Mouse (Mus musculus): Measurements from ENCODE around the gene Rwdd4a. TPM values are rescaled to one million over a fixed set of nuclear protein-coding genes. Genes with fewer than 3 reads are reported as not detected.
A peak's percentile ranks its signal among the peaks of the same experiment; 100 is the strongest.

Gene Rwdd4a
- polyA plus RNA-seq (2014; fragmentation: Nextera tagmentation; extraction: Ambion mirVana): 37.9 and 42.6 TPM in 2 replicates

GRCm38 (mm10) chr8:47533344-47534125 is at the start of gene Rwdd4a, which contains the start of gene Trappc11:
Gene Rwdd4a, plus strand, starts transcription at chr8:47533664.
Gene Trappc11, minus strand, starts transcription at chr8:47533470.
- Histone ChIP-seq H3K9ac (ENCODE audit: low read depth, low read length) (peak within 1 kb of the TSS; percentile 93), H3K27me3 (ENCODE audit: control insufficient read depth, insufficient read depth, low read length) (no peaks in the 10 kb centered on the region), H3K36me3 (ENCODE audit: control insufficient read depth, insufficient read depth, low read length) (peaks cover 2% of the 10 kb centered on the region; the same call in 1 of the 2 replicates), H3K4me2 (peak within 1 kb of the TSS; percentile 86), H3K4me3 (ENCODE audit: low read depth, low read length) (peak within 1 kb of the TSS; percentile 88), H3K27ac (ENCODE audit: low read depth, low read length) (peak within 1 kb of the TSS; percentile 71), H3K4me1 (ENCODE audit: control insufficient read depth, insufficient read depth, low read length) (peaks cover 13% of the 10 kb centered on the region), H3K9me3 (replicated peaks; ENCODE audit: control insufficient read depth, low read length) (no peaks in the 10 kb centered on the region)
- under 1% methylated on average over 65 of the region's 65 CpGs for WGBS (ENCODE audit: insufficient replicate concordance)
- ATAC-seq (replicated peaks; ENCODE audit: insufficient number of reproducible peaks, low FRiP score, low TSS enrichment): peak; percentile 99

GRCm38 (mm10) chr8:47487231-47487630 is 46.2 kb upstream of the Rwdd4a start:
- H3K9ac ChIP-seq (ENCODE audit: low read depth, low read length): no peak overlapping the region
- no peak overlapping the region for H3K4me3 ChIP-seq (ENCODE audit: low read depth, low read length)
- no peak overlapping the region for H3K4me2 ChIP-seq
- no peak overlapping the region for H3K27ac ChIP-seq (ENCODE audit: low read depth, low read length)
- no peaks in the 10 kb centered on the region for H3K4me1 ChIP-seq (ENCODE audit: control insufficient read depth, insufficient read depth, low read length)
- 91% methylated on average over 3 of the region's 3 CpGs for WGBS (ENCODE audit: insufficient replicate concordance)
- peaks cover 22% of the 10 kb centered on the region for H3K36me3 ChIP-seq (ENCODE audit: control insufficient read depth, insufficient read depth, low read length)
- ATAC-seq (replicated peaks; ENCODE audit: insufficient number of reproducible peaks, low FRiP score, low TSS enrichment): no peak
- H3K27me3 ChIP-seq (ENCODE audit: control insufficient read depth, insufficient read depth, low read length): no peaks in the 10 kb centered on the region
- peaks cover 5% of the 10 kb centered on the region; the same call in 1 of the 2 replicates for H3K9me3 ChIP-seq (replicated peaks; ENCODE audit: control insufficient read depth, low read length)

GRCm38 (mm10) chr8:47493106-47493505 is 40.4 kb upstream of the Rwdd4a start:
- Histone ChIP-seq H3K4me1 (ENCODE audit: control insufficient read depth, insufficient read depth, low read length) (no peaks in the 10 kb centered on the region), H3K27ac (ENCODE audit: low read depth, low read length) (no peak overlapping the region), H3K4me3 (ENCODE audit: low read depth, low read length) (no peak overlapping the region), H3K36me3 (ENCODE audit: control insufficient read depth, insufficient read depth, low read length) (peaks cover 25% of the 10 kb centered on the region), H3K4me2 (no peak overlapping the region), H3K9ac (ENCODE audit: low read depth, low read length) (no peak overlapping the region), H3K27me3 (ENCODE audit: control insufficient read depth, insufficient read depth, low read length) (no peaks in the 10 kb centered on the region), H3K9me3 (replicated peaks; ENCODE audit: control insufficient read depth, low read length) (no peaks in the 10 kb centered on the region)
- WGBS (ENCODE audit: insufficient replicate concordance): 91% methylated on average over 12 of the region's 12 CpGs
- no peak for ATAC-seq (replicated peaks; ENCODE audit: insufficient number of reproducible peaks, low FRiP score, low TSS enrichment)

GRCm38 (mm10) chr8:47494602-47495153 is 38.8 kb upstream of the Rwdd4a start:
- Histone ChIP-seq H3K27ac (ENCODE audit: low read depth, low read length) (no peak overlapping the region), H3K9me3 (replicated peaks; ENCODE audit: control insufficient read depth, low read length) (no peaks in the 10 kb centered on the region), H3K4me1 (ENCODE audit: control insufficient read depth, insufficient read depth, low read length) (no peaks in the 10 kb centered on the region), H3K9ac (ENCODE audit: low read depth, low read length) (no peak overlapping the region), H3K4me3 (ENCODE audit: low read depth, low read length) (no peak overlapping the region), H3K36me3 (ENCODE audit: control insufficient read depth, insufficient read depth, low read length) (peaks cover 22% of the 10 kb centered on the region), H3K27me3 (ENCODE audit: control insufficient read depth, insufficient read depth, low read length) (no peaks in the 10 kb centered on the region), H3K4me2 (no peak overlapping the region)
- ATAC-seq (replicated peaks; ENCODE audit: insufficient number of reproducible peaks, low FRiP score, low TSS enrichment): no peak
- WGBS (ENCODE audit: insufficient replicate concordance): 87% methylated on average over 12 of the region's 12 CpGs

GRCm38 (mm10) chr8:47495428-47495827 is 38.0 kb upstream of the Rwdd4a start:
- 66% methylated on average over 6 of the region's 6 CpGs for WGBS (ENCODE audit: insufficient replicate concordance)
- Histone ChIP-seq H3K27ac (ENCODE audit: low read depth, low read length) (no peak overlapping the region), H3K9ac (ENCODE audit: low read depth, low read length) (no peak overlapping the region), H3K27me3 (ENCODE audit: control insufficient read depth, insufficient read depth, low read length) (no peaks in the 10 kb centered on the region), H3K9me3 (replicated peaks; ENCODE audit: control insufficient read depth, low read length) (no peaks in the 10 kb centered on the region), H3K36me3 (ENCODE audit: control insufficient read depth, insufficient read depth, low read length) (peaks cover 22% of the 10 kb centered on the region), H3K4me2 (no peak overlapping the region), H3K4me3 (ENCODE audit: low read depth, low read length) (no peak overlapping the region), H3K4me1 (ENCODE audit: control insufficient read depth, insufficient read depth, low read length) (no peaks in the 10 kb centered on the region)
- no peak for ATAC-seq (replicated peaks; ENCODE audit: insufficient number of reproducible peaks, low FRiP score, low TSS enrichment)

GRCm38 (mm10) chr8:47501994-47502393 is 31.5 kb upstream of the Rwdd4a start:
- Histone ChIP-seq H3K4me1 (ENCODE audit: control insufficient read depth, insufficient read depth, low read length) (no peaks in the 10 kb centered on the region), H3K27me3 (ENCODE audit: control insufficient read depth, insufficient read depth, low read length) (no peaks in the 10 kb centered on the region), H3K4me3 (ENCODE audit: low read depth, low read length) (no peak overlapping the region), H3K36me3 (ENCODE audit: control insufficient read depth, insufficient read depth, low read length) (peaks cover 25% of the 10 kb centered on the region), H3K9ac (ENCODE audit: low read depth, low read length) (no peak overlapping the region), H3K27ac (ENCODE audit: low read depth, low read length) (no peak overlapping the region), H3K9me3 (replicated peaks; ENCODE audit: control insufficient read depth, low read length) (no peaks in the 10 kb centered on the region), H3K4me2 (no peak overlapping the region)
- WGBS (ENCODE audit: insufficient replicate concordance): 61% methylated on average over 2 of the region's 2 CpGs
- ATAC-seq (replicated peaks; ENCODE audit: insufficient number of reproducible peaks, low FRiP score, low TSS enrichment): no peak

GRCm38 (mm10) chr8:47502546-47502945 is 30.9 kb upstream of the Rwdd4a start:
- Histone ChIP-seq H3K4me2 (no peak overlapping the region), H3K4me1 (ENCODE audit: control insufficient read depth, insufficient read depth, low read length) (no peaks in the 10 kb centered on the region), H3K27ac (ENCODE audit: low read depth, low read length) (no peak overlapping the region), H3K4me3 (ENCODE audit: low read depth, low read length) (no peak overlapping the region), H3K9ac (ENCODE audit: low read depth, low read length) (no peak overlapping the region), H3K27me3 (ENCODE audit: control insufficient read depth, insufficient read depth, low read length) (no peaks in the 10 kb centered on the region), H3K36me3 (ENCODE audit: control insufficient read depth, insufficient read depth, low read length) (peaks cover 25% of the 10 kb centered on the region), H3K9me3 (replicated peaks; ENCODE audit: control insufficient read depth, low read length) (no peaks in the 10 kb centered on the region)
- WGBS (ENCODE audit: insufficient replicate concordance): 91% methylated on average over 13 of the region's 13 CpGs
- ATAC-seq (replicated peaks; ENCODE audit: insufficient number of reproducible peaks, low FRiP score, low TSS enrichment): no peak

- WGBS (ENCODE audit: insufficient replicate concordance): 90% methylated on average over 12 of the region's 12 CpGs
- no peak overlapping the region for H3K9ac ChIP-seq (ENCODE audit: low read depth, low read length)
- H3K9me3 ChIP-seq (replicated peaks; ENCODE audit: control insufficient read depth, low read length): no peaks in the 10 kb centered on the region
- H3K27me3 ChIP-seq (ENCODE audit: control insufficient read depth, insufficient read depth, low read length): no peaks in the 10 kb centered on the region
- peaks cover 21% of the 10 kb centered on the region for H3K36me3 ChIP-seq (ENCODE audit: control insufficient read depth, insufficient read depth, low read length)
- H3K4me1 ChIP-seq (ENCODE audit: control insufficient read depth, insufficient read depth, low read length): no peaks in the 10 kb centered on the region
- no peak overlapping the region for H3K4me2 ChIP-seq
- ATAC-seq (replicated peaks; ENCODE audit: insufficient number of reproducible peaks, low FRiP score, low TSS enrichment): no peak
- H3K4me3 ChIP-seq (ENCODE audit: low read depth, low read length): no peak overlapping the region
- H3K27ac ChIP-seq (ENCODE audit: low read depth, low read length): no peak overlapping the region
Measured at GRCm38 (mm10) chr8:47505431-47505830, 28.0 kb upstream of the Rwdd4a start.

Data from heart, embryonic 11.5 days (tissue).